Mouse (Mus musculus) E14TG2a.4 (cell line): ENCODE results near the gene Gga2.

ENCODE experiments used
- H3K27me3 ChIP-seq: 2 replicates; pipeline ENCODE4 v1.6.1; 2014; ENCODE audit warnings: low read length, control low read depth; ENCODE audit not compliant: insufficient read depth
- H3K36me3 ChIP-seq: 2 replicates; pipeline ENCODE4 v1.6.1; 2014; ENCODE audit warnings: low read length, control low read depth; ENCODE audit not compliant: insufficient read depth
- H3K4me1 ChIP-seq: replicated peaks from 2 replicates; pipeline ENCODE4 v1.6.1; 2014; ENCODE audit warnings: low read depth, low read length, control low read depth
- H3K4me3 ChIP-seq: replicated peaks from 2 replicates; pipeline ENCODE4 v1.5.1; 2014; ENCODE audit warnings: mild to moderate bottlenecking, low read length
- H3K9me3 ChIP-seq: 2 replicates; pipeline ENCODE4 v1.6.1; 2014; ENCODE audit warnings: low read length, control low read depth
- CTCF ChIP-seq: conservative IDR thresholded peaks from 2 replicates; pipeline ENCODE4 v1.5.1; 2014; ENCODE audit warnings: low read length
- NANOG ChIP-seq: IDR thresholded peaks from 2 replicates; pipeline ENCODE4 v1.6.1; 2014; ENCODE audit warnings: borderline replicate concordance, low read length, mixed read lengths
- POU5F1 ChIP-seq: IDR thresholded peaks from 2 replicates; pipeline ENCODE4 v1.6.1; 2014; ENCODE audit warnings: low read length, borderline replicate concordance

Gga2 gene

GRCm38 (mm10) chr7:121947513-121947912 lies 73.5 kb downstream of the Gga2 start:
- H3K27me3 ChIP-seq: no peaks in the 10 kb centered on the region
- peaks cover 46% of the 10 kb centered on the region for H3K36me3 ChIP-seq
- peaks cover 5% of the 10 kb centered on the region; the same call in 1 of the 2 replicates for H3K4me1 ChIP-seq
- no peak overlapping the region for H3K4me3 ChIP-seq
- TF ChIP-seq POU5F1: no peak
- no peak for TF ChIP-seq NANOG
- no peak for TF ChIP-seq CTCF
- H3K9me3 ChIP-seq: no peaks in the 10 kb centered on the region

DNA sequence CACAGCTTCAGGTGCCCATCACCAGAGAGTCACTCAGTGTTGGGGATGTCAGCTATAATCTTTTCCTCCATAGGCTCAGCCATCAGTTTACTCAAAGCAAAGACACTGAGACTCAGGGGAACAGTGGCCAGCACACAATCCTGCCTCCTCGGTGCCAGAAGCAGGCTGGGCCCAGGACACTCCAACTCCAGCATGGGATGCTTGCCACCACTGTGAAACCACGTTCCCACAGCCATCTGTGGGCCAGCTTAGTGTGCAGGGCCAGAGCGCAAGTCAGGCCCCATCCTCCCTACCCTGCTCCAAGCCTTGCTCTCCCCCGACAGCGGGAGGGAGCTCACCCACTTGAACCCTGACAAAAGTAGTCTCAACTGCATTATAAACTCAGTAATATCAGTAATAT lies 74.8 kb downstream of the Gga2 start:
- Histone ChIP-seq H3K9me3 (no peaks in the 10 kb centered on the region), H3K36me3 (peaks cover 51% of the 10 kb centered on the region), H3K27me3 (no peaks in the 10 kb centered on the region), H3K4me3 (no peak overlapping the region), H3K4me1 (peaks cover 5% of the 10 kb centered on the region; the same call in 1 of the 2 replicates)
- TF ChIP-seq NANOG (no peak), POU5F1 (no peak), CTCF (no peak)

GRCm38 (mm10) chr7:121942371-121942770 lies 78.7 kb downstream of the Gga2 start:
- TF ChIP-seq CTCF: no peak
- H3K9me3 ChIP-seq: no peaks in the 10 kb centered on the region
- peaks cover 40% of the 10 kb centered on the region for H3K36me3 ChIP-seq
- no peaks in the 10 kb centered on the region for H3K27me3 ChIP-seq
- no peak overlapping the region for H3K4me3 ChIP-seq
- H3K4me1 ChIP-seq: 0 out of 2 replicates have a peak, but pooled peaks cover under 1% of the 10 kb centered on the region

DNA sequence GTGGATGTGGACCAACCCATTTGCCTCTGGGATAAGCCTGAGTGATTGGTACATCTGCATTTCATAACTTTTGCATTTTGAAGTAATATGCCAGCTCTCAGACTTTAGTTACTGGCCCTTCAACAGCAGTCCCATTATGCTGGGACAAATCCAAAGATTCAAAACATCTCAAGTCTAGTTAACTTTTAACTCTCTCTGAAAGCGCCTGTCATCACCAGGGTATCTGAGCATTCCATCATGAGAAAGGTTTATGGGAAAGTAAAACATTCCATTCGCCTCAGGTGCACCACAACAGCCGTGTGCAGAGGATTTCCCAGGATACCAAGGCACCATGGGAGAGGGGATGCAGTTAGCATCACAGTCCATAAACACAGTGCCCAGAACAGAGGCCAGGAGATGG lies 79.4 kb downstream of the Gga2 start:
- H3K27me3 ChIP-seq: no peaks in the 10 kb centered on the region
- no peak overlapping the region for H3K4me3 ChIP-seq
- H3K36me3 ChIP-seq: peaks cover 47% of the 10 kb centered on the region
- H3K9me3 ChIP-seq: no peaks in the 10 kb centered on the region
- no peaks in the 10 kb centered on the region for H3K4me1 ChIP-seq
- TF ChIP-seq CTCF (no peak), POU5F1 (no peak), NANOG (no peak)

GRCm38 (mm10) chr7:121941016-121941415 lies 80.0 kb downstream of the Gga2 start:
- no peaks in the 10 kb centered on the region for H3K4me1 ChIP-seq
- H3K4me3 ChIP-seq: no peak overlapping the region
- no peak for TF ChIP-seq CTCF
- TF ChIP-seq POU5F1: no peak
- no peak for TF ChIP-seq NANOG
- H3K9me3 ChIP-seq: no peaks in the 10 kb centered on the region
- no peaks in the 10 kb centered on the region for H3K27me3 ChIP-seq
- peaks cover 51% of the 10 kb centered on the region for H3K36me3 ChIP-seq

DNA sequence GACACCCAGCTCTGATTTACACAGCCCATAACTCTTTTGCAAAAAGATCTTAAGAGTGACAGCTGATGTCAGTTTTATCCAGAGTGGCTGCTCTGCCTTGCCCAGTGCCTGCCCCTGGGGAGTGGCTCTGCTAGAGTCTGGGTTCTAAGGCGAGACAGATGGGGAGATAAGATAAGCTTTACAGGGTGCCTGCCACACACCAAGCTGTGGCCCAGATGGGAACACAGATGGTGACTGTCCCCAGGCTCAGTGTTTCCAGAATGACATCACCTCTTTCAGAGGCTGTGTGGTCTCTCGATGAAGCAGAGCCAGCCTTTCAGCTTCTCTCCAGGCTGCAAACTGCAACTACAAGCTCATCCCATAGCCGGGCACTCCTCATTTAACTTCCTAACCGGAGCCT lies 81.3 kb downstream of the Gga2 start:
- H3K4me3 ChIP-seq: no peak overlapping the region
- no peaks in the 10 kb centered on the region for H3K9me3 ChIP-seq
- peaks cover 63% of the 10 kb centered on the region for H3K36me3 ChIP-seq
- H3K4me1 ChIP-seq: no peaks in the 10 kb centered on the region
- no peak for TF ChIP-seq POU5F1
- no peak for TF ChIP-seq NANOG
- no peak for TF ChIP-seq CTCF
- no peaks in the 10 kb centered on the region for H3K27me3 ChIP-seq

DNA sequence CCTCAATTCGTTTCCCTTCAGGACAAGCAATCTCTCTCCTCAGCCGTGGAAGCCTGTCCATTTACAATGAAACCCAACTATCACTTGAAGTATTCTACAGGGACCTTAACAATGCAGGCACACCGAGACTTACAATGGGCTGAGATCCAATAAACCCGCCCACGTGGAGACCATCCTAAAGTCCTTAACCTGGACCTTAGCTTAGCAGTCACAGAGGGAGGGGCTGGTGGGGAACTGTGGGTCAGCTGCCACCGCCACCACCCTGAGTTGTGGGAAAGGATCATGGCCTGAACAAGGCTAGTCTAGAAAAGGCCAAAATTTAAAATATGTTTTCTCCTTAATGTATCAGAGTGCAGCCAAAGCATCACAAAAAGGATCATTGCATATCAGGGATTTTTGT lies 81.8 kb downstream of the Gga2 start:
- Histone ChIP-seq H3K27me3 (no peaks in the 10 kb centered on the region), H3K4me3 (no peak overlapping the region), H3K9me3 (no peaks in the 10 kb centered on the region), H3K36me3 (peaks cover 67% of the 10 kb centered on the region), H3K4me1 (no peaks in the 10 kb centered on the region)
- no peak for TF ChIP-seq CTCF
- no peak for TF ChIP-seq POU5F1
- TF ChIP-seq NANOG: no peak

- no peak for TF ChIP-seq NANOG
- TF ChIP-seq CTCF: no peak
- no peak for TF ChIP-seq POU5F1
- no peak overlapping the region for H3K4me3 ChIP-seq
- H3K4me1 ChIP-seq: no peaks in the 10 kb centered on the region
- H3K9me3 ChIP-seq: no peaks in the 10 kb centered on the region
- H3K27me3 ChIP-seq: no peaks in the 10 kb centered on the region
- peaks cover 68% of the 10 kb centered on the region for H3K36me3 ChIP-seq
Measured at GRCm38 (mm10) chr7:121938124-121938891, 82.7 kb downstream of the Gga2 start.
